In genomic region chr8:86967891-86968311, GRCm38 (mm10) we compare ENCODE assay signal across 11 mouse cellular contexts.
DNase-seq lines count a peak whose midpoint lies in the region; ATAC-seq lines count a peak whose summit lies in the region.
"Had no signal": no experiment of that assay in that cellular context is flagged by ENCODE, and none has a peak within 500 bp of the region (broad histone marks: within the 10 kb centered on the region; RNA-seq: fewer than 3 reads in every experiment).

No protein-coding gene starts in this region.

- intact Hi-C loops in left cerebral cortex, postnatal 36 days (cut with DNase I) = no loop called here

- H3K36me3 ChIP-seq in embryonic facial prominence, embryonic 11.5 days (replicated peaks; ENCODE audit: control insufficient read depth, insufficient read depth, low read depth, low read length) = no peaks in the 10 kb centered on the region
- H3K36me3 ChIP-seq: embryonic facial prominence, embryonic 12.5 days had no signal

- no peak for ATAC-seq in embryonic facial prominence, embryonic 11.5 days (replicated peaks; ENCODE audit: insufficient number of reproducible peaks, low FRiP score, low TSS enrichment, low read depth)

- DNase-seq in adrenal gland, adult (ENCODE audit: inconsistent age in 2 of 2, low spot score in 1 of 2) = peak; percentile 5 to 59
- no peak for DNase-seq in adrenal gland, postnatal 4 days (ENCODE audit: low spot score in 2 of 2)
- DNase-seq in 3T3-L1 (ENCODE audit: low read depth, low spot score) = peak; percentile 40
- peak; percentile 46 for DNase-seq in embryonic facial prominence, embryonic 11.5 days (ENCODE audit: low spot score)
- DNase-seq in kidney, postnatal 14 days = peak; percentile 37
- no peak for DNase-seq in cerebellum, adult 18-20 months
- DNase-seq in left cerebral cortex, postnatal 36 days (ENCODE audit: low spot score in 2 of 2) = no peak
- no peak for DNase-seq in thymus, postnatal 14 days
- DNase-seq: heart, postnatal 10 days; right cerebral cortex, postnatal 4 days had no signal

- H3K9ac ChIP-seq in embryonic facial prominence, embryonic 11.5 days (replicated peaks; ENCODE audit: low read length) = no peak overlapping the region
- H3K9ac ChIP-seq: embryonic facial prominence, embryonic 12.5 days had no signal

- no peak overlapping the region for H3K4me3 ChIP-seq in embryonic facial prominence, embryonic 11.5 days (ENCODE audit: low read depth, low read length)
- H3K4me3 ChIP-seq: embryonic facial prominence, embryonic 12.5 days had no signal

- no peaks in the 10 kb centered on the region for H3K4me1 ChIP-seq in embryonic facial prominence, embryonic 11.5 days (ENCODE audit: control insufficient read depth, insufficient read depth, low read length)

- no peak overlapping the region for H3K4me2 ChIP-seq in embryonic facial prominence, embryonic 11.5 days (ENCODE audit: low read depth, low read length)
- H3K4me2 ChIP-seq: embryonic facial prominence, embryonic 12.5 days had no signal

- 14% methylated on average over 3 of the region's 3 CpGs for WGBS in embryonic facial prominence, embryonic 11.5 days

- no peaks in the 10 kb centered on the region for H3K9me3 ChIP-seq in embryonic facial prominence, embryonic 11.5 days (replicated peaks; ENCODE audit: control insufficient read depth, low read length)
- H3K9me3 ChIP-seq: embryonic facial prominence, embryonic 12.5 days had no signal

- H3K27me3 ChIP-seq in embryonic facial prominence, embryonic 11.5 days (ENCODE audit: control insufficient read depth, insufficient read depth, low read length) = no peaks in the 10 kb centered on the region
- H3K27me3 ChIP-seq: embryonic facial prominence, embryonic 12.5 days had no signal

- H3K27ac ChIP-seq in embryonic facial prominence, embryonic 11.5 days (replicated peaks; ENCODE audit: low read depth, low read length) = no peak overlapping the region
- H3K27ac ChIP-seq: embryonic facial prominence, embryonic 12.5 days had no signal

Comparison
In these comparisons a context has a peak if more than half of its experiments do, and no peak if none do; other contexts are left out.
1. DNase-seq: peak in adrenal gland, adult (2 of 2), 3T3-L1 (single experiment), embryonic facial prominence, embryonic 11.5 days (single experiment) and kidney, postnatal 14 days (single experiment); none in adrenal gland, postnatal 4 days (0 of 2), cerebellum, adult 18-20 months (0 of 2), left cerebral cortex, postnatal 36 days (0 of 2) and thymus, postnatal 14 days (single experiment).